In genomic region chr19:23374941-23375656, GRCm38 (mm10) we compare ENCODE assay signal across 15 mouse cellular contexts.
DNase-seq lines count a peak whose midpoint lies in the region; ATAC-seq lines count a peak whose summit lies in the region.
"Had no signal": no experiment of that assay in that cellular context is flagged by ENCODE, and none has a peak within 500 bp of the region (broad histone marks: within the 10 kb centered on the region; RNA-seq: fewer than 3 reads in every experiment).

No protein-coding gene starts in this region.

- H3K27me3 ChIP-seq in intestine, embryonic 15.5 days (replicated peaks), result no peaks in the 10 kb centered on the region
- H3K27me3 ChIP-seq: liver, embryonic 15.5 days had no signal

- H3K27ac ChIP-seq in intestine, embryonic 15.5 days, result no peak overlapping the region
- H3K27ac ChIP-seq: liver, embryonic 15.5 days had no signal

- no peak overlapping the region for H3K4me3 ChIP-seq in intestine, embryonic 15.5 days (replicated peaks)
- H3K4me3 ChIP-seq: liver, embryonic 15.5 days; megakaryocyte, embryonic 14.5 days had no signal

- no peaks in the 10 kb centered on the region; the same call in 1 of the 2 replicates for H3K4me1 ChIP-seq in intestine, embryonic 15.5 days (replicated peaks)
- H3K4me1 ChIP-seq: liver, embryonic 15.5 days had no signal

- H3K9me3 ChIP-seq in intestine, embryonic 15.5 days, result no peaks in the 10 kb centered on the region
- H3K9me3 ChIP-seq: liver, embryonic 15.5 days; megakaryocyte, embryonic 14.5 days had no signal

- DNase-seq in adrenal gland, adult 2 months, result peak; percentile 41
- no peak for DNase-seq in adrenal gland, adult 8-10 months
- DNase-seq in layer of hippocampus, postnatal 14 days (ENCODE audit: low spot score in 2 of 2), result peak; percentile 23 to 52
- no peak for DNase-seq in layer of hippocampus, postnatal 10 days (ENCODE audit: low spot score in 2 of 2)
- DNase-seq in gastrocnemius, postnatal 14 days, result peak; percentile 40
- no peak for DNase-seq in heart, postnatal 14 days
- DNase-seq: B cell, adult 2 months; embryo, embryonic 11 days; heart, adult 11 months; kidney, postnatal 14 days had no signal

- WGBS in intestine, embryonic 15.5 days, result 88% methylated on average over 7 of the region's 7 CpGs

- intact Hi-C loops in gastrocnemius, postnatal 14 days (cut with DNase I; ENCODE audit: low total_unique reads), result loop anchor here (5.0 kb wide), 1 partner anchor 147 kb away; no protein-coding TSS in a partner anchor
- intact Hi-C loops in heart, postnatal 14 days (cut with DNase I), result loop anchor here (5.0 kb wide), 2 partner anchors 72 to 587 kb away; partner anchors contain the start of gene Mamdc2

- H3K9ac ChIP-seq in intestine, embryonic 15.5 days, result no peak overlapping the region
- H3K9ac ChIP-seq: liver, embryonic 15.5 days had no signal

- no peaks in the 10 kb centered on the region for H3K36me3 ChIP-seq in intestine, embryonic 15.5 days
- H3K36me3 ChIP-seq: liver, embryonic 15.5 days had no signal

- ATAC-seq in cerebellum, adult (ENCODE audit: insufficient number of reproducible peaks, low FRiP score, low TSS enrichment), result peak; percentile 90
- ATAC-seq in intestine, embryonic 15.5 days, result no peak
- ATAC-seq: inflammation-experienced regulatory T-cells, adult 6 months had no signal

- H3K4me2 ChIP-seq in intestine, embryonic 15.5 days (replicated peaks), result no peak overlapping the region
- H3K4me2 ChIP-seq: liver, embryonic 15.5 days had no signal

Comparison
In these comparisons a context has a peak if more than half of its experiments do, and no peak if none do; other contexts are left out.
1. DNase-seq: peak in adrenal gland, adult 2 months (single experiment), layer of hippocampus, postnatal 14 days (2 of 2) and gastrocnemius, postnatal 14 days (single experiment); none in adrenal gland, adult 8-10 months (single experiment), layer of hippocampus, postnatal 10 days (0 of 2) and heart, postnatal 14 days (0 of 2).